Mouse (Mus musculus) ES-CJ7 (cell line): ENCODE data around the gene Trim29.

ENCODE experiments used
- DNase-seq: peaks from one replicate; pipeline ENCODE4 v3.0.0; 2011; ENCODE audit warnings: low read depth, low spot score

The Trim29 gene

DNA sequence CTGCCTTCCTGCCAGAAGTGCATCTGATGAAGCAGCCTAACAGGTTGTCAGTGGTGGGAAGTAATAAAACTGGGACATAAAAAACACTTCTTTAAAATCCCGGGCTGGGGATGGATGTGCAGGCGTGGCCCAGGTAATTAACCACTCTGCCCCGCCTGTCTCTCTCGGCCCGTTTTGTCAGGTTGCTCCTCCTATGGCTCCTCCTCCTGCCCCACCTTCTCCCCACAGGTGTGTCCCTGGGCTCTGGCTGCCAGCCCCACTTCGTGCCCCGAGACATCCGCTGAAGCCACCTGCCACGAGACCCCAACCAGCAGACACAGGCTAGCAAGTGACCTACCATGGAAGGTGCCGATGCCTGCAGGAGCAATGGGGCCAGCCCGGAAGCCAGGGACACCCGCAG is at the start of gene Trim29:
Gene Trim29 (plus strand): TSS at position 311 of the 400 bp plus-strand sequence.
- DNase-seq = no peak

DNA sequence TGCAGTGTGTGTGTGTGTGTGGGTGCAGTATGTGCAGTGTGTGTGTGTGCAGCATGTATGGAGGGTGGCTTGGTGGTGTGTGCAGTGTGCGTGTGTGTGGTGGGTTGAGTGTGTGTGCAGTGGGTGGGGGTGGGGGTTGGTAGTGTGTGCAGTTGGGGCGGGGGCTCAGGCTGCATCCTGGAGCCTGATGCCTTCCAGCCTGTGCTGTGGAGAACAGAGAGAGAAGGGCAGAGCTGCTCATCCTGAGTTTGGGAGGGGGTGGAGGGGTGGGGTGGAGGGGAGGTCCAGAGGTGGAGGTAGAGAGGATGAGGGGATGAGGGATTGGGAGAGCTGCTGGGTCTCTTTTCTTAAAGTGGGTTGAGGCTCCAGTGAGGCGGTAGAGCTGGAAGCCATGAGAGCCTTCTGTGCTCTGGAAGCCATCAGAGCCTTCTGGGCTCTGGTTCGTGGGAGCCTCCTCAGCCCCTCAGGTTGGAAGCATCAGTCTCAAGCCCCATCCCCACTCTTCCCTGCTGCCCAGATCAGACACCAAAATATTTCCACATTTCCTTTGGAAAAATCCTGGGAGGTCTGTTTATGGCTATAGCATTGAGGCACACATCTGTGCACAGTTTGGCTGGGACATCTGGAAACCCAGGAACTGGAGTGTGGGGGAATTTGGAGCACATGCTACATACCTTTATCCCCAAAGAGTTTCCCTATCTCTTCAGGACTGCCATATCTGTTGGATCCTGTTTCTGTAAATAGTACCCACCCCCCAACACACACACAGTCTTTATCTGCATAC is 49.3 kb upstream of the Trim29 start:
- DNase-seq = no peak

DNA sequence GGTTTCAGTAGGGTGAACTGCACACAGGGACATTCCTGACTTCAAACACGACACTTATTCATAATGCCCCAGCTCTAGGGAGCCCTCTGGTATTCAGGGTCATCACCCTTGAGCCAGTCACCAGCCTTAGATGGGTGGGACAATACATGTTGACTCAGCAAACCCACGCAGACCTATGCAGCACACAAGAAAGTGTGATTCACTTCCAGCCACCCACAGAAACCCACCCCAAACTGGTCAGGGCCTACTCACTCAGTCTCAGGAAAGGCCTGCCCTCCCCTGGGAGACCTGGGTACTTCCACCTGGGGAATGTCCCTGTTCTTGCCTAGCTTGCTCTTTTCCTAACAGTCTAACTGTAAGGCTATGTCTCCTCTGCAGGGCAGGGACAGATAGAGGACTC is 48.7 kb upstream of the Trim29 start:
- no peak for DNase-seq

DNA sequence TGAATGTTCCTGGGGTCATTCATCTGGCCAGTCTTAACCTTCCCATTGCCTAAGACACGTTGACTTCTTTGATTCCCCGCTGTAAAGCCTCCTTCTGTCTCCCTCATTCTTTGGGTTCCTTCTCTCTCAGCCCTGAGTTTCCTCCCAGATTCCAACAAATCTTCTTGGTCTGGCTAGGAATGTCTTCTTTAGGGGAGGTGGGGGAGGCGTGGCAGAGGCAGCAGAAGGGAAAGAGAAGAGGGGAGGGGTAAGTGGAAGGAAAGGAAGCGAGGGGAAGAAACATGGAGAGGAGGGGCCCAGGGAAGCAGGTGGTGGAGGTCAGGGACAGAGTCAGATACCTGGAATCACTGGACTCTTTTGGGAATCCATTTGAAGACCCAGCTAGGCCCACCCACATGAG is 48.3 kb upstream of the Trim29 start:
- DNase-seq = no peak

DNA sequence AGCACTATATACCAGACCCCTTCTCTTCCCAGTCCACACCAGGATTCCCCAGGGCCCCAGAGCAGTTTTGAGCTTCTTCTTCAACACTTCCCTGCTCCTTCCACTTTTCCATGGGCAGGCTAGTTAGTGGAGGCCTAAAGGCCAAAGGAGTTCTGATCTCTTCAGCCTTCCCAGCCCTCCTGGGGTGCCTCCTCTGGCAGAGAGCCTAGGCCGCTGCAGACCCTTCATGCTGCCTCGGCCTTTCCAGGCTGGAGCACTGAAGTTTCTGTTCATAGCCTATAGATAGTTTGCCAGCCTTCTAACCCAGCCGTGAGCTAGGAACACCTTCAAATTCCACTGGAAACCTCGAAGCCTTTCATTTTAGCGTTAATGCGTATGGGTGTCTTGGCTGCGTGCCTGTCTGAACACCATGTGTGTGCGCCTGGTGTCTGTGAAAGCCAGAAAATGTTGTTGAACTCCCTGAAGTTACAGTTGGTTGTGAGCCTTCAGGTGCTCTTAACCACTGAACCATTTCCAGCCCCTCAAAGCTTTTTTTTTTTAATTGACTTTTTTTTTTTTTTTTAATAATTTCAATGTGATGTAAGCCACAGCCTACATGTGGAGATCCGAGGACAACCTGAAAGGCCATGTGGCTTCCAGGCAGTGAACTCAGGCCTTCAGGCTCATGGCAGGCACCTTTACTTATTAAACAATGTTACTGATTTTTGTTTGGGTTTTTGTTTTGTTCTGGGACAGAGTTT is 47.7 kb upstream of the Trim29 start:
- DNase-seq = no peak

DNA sequence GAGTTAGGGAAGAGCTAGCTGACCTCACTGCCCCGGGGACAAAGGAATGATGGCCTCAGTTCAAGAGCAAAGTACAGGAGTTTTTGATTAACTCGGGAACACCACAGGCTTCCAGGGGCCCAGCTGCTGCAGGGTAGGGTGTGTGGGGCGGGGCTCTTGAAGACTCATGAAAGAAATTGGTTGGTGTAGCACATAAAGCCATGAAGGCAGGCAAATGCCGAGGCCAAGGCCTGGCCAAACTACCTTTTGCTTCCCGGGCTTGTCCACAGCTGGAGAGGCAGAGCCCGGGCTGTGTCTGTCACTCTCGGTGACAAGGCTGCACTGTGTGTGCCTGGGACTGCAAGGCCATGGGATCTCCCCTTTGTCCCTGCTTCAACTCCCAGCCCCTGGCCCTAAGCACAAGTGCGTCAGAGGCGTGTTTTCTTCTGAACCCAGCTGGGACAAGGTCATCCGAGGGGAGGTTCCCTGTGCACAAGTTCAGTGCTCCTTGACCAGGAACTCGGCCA is 46.6 kb upstream of the Trim29 start:
- DNase-seq = peak; percentile 71

DNA sequence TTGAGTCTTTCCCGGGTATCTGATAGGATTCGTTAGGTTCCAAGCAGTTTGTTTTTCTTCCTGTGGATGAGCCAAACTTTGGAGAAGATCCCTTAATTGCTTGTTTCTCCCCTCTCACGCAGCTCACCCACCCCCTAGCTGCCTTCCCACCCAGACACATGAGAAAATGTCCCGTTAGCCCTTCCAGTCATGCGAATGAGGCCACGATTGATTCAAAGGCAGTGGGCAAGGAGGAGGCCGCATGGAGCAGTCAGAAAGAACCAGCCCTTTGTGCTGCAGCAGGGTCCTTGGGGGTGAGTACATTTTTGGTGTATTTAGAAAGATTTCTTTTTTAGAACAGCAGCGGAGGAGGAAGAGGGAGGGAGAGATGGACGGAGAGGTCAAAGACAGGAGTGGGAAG is 45.5 kb upstream of the Trim29 start:
- DNase-seq = no peak

DNA sequence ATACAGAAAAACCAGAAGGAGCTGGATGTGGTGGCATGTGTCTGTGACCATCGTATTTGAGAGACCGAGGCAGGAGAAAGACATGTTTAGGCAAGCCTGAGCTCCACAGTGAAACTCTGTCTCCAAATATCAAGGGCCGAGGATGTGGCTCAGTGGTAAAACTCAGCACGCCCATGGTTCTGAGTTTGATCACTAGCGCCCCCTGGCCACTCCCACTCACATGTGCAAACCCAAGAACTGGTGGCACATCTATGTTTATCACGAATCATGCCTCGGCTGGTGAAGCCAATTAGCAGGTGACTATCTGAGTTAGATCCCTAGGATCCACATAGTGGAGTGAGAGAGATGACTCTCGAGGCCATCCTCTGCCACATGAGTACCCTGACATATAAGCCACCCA is 43.3 kb upstream of the Trim29 start:
- peak; percentile 71 for DNase-seq

DNA sequence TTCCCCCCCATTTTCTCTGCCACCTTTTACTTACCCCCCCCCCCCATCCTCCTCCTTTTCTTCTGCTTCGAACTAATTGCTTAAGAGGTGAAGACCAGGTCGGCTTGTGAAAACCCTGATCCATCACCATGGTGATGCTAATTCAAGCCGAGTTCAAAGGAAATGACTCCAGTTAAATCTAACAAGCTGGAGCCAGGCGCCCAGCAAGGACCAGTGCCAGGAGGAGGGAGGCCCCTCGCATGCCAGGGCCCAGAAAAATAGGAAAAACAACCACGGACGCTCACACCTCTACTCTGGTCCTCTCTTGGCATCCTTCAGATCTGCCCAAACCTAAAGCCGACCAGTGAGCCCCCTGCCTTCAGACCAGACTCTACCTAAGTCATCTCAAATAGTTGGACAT is 41.5 kb upstream of the Trim29 start:
- peak; percentile 66 for DNase-seq

DNA sequence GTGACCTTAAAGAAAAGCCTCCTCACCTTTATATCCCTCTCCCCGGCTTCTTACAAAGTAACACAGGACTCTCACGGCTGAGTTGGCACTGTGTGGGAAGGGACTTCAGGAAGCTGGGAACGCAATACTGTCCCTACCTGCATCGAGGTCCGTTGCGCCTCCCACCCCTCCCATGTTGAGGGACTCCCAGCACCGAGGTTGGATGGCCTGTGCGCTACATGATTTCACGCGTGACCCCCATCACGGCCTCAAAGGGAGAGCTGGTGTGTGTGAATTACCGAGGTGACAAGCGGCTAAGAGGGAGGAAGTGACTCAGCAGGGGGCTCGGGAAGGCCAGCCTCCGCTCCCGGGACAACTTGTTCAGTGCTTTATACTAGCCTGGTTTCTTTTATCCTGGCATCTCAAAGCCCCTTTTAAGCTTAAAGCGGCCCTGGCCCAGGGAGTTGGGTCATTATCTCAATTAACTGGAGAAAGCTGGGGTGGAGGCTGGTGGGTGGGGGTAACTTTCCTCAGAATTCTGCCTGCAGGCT is 39.9 kb upstream of the Trim29 start:
- peak; percentile 45 for DNase-seq

DNA sequence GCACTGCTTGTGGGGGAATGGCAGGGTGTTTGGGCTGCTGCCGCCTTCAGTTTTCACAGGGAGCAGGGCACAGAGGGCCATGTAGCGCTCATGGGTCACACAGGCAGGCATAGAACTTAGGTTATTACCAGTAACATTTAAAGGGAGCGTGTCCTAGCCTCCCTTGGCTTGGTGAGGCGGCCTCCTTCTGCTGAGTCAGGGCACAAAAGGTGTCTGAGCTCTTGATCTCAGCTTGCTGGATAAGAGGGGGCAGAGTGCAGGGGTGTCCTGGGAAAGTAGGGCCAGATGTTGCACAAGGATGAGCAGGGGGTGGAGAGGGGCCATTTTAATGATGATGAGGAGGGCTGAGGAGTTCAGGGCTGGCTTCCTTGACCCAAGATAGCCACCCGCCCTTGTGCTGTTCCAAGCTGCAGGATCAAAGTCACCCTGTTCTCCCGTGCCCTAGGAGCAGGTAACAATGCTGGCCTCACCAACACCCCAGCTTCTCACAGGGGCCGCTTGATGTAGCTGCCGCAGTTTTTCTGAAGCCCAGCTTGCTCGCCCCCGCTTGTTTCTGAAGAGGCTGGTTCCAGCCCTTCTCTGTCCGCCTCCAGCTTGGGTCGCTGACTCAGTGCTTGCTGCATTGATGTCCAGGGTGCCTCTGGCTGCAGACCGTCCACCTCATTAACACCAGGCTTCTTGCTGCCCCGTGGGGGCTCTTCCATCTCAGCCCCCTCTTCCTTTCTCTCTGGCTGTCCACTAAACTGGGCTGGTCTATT is 38.7 kb upstream of the Trim29 start:
- DNase-seq = no peak

DNA sequence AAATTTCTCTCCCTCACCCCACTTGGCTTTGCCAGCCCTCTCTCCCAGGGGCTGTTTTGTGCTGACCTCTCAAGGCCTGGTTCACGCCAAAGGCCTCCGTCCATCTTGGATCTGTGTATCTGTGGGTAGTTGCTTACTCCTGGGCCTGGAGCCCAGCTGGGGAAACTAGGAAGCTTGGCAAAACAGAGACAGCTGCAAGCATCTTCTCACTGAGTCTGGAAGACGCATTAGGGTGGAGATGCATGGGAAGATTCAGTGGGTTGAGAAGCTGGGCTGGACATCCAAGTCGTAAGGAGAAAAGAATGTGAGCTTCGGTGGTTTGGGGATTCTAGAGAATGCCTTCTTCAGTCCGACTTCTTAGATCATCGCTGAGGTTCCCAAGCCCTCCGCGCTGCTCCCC is 36.9 kb upstream of the Trim29 start:
- no peak for DNase-seq

DNA sequence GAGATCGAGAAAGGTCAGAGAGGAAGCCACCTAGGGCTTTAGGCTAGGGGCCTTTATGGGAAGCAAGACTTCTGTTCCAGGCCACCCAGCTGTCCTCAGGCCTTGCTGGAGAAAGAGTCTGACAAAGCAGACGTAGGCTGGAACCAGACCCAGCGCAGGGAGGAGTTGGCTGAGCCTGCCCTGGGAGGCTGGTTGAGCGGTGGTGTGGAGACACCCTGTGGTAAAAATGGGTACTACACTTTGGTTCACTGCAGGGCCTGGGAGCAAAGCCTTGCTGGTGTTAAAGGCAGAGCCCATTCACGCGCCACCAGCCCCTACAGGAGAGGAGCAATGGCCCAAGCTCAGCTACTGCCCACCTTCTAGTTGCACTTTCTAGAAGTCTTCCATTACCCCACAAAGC is 26.4 kb upstream of the Trim29 start:
- DNase-seq = peak; percentile 86

DNA sequence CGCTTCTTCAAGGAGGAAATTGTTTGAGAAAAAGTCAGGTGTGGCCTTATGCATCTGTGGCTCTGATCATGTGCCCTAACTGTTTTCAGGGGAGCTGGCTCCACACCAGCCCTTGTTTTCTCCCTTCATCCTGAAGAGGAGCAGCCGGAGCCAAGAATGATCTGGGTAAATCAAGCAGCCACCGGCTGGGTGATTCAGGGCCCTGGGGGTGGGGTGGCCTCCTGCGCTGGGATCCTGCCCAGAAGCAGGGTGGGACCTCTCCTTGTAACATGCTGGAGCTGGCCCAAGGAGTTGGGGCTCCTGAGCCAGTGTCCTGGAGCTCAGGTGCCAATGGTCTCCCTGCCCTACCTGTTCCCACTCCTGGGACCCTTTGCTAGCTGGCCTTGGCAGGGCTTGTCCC is 25.4 kb upstream of the Trim29 start:
- DNase-seq = no peak

DNA sequence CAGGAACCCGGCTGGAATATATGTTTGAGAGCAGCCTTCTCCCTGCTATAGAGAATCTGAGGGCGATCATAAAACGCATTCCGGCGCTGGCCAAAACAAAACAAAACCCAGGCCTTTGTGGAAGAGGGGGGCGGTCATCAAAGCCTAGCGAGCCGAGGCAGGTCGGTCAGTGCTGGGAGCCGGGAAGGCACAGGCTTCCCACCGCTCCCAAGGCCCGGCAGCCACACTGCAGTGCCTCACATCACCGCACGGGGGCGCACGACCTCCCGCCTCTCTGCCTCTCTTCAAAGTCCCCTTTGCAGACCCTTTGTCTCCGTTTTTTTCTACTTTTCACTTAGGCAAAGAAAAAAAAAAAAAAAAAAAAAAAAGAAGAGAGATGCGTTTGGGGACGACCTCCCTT is 23.8 kb upstream of the Trim29 start:
- peak; percentile 67 for DNase-seq

DNA sequence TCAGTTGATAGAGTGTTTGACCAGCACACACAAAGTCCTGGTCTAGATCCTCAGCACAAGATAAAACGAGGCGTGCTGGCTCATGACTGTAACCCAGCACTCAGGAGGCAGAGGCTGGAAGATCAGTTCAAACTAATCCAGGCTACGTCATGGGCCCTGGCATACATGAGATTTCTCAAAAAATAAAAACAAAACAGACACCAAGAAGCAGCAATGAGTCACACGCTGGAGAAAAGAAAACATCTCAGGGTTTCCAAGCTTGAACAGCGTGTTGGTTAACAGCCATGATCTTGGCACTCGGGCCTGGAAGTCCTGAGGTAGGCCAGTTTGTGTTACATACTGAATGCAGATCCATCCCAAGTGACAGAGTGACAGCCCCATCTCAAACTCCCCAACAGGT is 17.6 kb upstream of the Trim29 start:
- no peak for DNase-seq

DNA sequence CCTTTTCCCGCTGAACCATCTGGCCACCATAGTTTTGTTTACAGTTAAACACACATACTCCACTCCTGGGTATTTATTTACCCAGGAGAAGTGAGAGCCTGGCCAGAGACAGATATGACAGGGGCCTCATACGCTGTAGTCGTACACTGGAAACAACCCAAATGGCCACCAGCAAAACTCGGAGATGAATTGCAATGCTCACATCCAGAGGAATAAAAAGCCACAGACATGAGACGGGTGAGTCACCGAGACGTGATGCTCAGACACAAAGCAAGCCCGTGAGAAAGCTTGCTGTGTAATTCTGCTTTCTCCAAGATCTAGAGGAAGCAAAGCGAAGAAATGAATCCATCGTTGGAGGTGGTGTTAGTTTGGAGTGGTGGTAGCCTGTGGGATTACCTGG is 10.3 kb upstream of the Trim29 start:
- DNase-seq = no peak

DNA sequence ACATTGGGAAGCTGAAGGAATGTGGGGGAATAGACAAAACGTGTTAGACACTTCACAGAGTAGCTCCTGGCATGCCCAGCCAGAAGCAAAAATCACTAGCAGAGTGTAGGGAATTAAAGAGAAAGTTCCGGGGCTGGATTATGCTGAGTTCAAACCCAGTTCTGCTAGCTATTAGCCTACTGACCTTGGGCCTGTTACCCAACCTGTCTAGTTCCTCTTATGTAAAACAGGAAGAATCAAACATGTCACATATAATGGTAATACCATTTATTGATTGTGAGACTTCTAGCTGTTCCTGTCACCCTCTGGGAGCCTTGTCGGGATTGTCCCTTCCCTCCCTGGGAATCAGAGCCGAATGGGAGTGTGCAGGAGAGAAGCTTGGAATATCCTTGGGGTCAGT is 7.7 kb upstream of the Trim29 start:
- DNase-seq = no peak

DNA sequence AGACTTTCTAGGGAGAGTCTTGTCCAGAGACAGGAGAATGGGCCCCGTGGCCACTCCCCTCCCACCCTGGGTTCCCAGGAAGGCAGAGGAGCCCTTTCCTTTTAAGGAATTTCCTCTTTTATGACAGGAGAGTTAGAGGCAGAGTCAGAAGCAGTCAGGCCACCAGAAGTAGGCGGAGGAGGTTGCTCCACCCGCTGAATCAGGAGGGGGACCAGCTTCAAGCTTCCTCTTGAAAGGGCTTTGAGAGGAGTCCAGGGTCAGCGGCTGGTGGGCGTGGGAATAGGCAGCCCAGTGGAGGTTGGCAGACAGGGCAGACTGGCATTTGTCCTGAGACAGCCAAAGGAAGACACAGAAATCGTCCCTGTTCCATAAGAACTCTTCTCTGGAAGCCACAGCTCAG is 4.8 kb upstream of the Trim29 start:
- no peak for DNase-seq

DNA sequence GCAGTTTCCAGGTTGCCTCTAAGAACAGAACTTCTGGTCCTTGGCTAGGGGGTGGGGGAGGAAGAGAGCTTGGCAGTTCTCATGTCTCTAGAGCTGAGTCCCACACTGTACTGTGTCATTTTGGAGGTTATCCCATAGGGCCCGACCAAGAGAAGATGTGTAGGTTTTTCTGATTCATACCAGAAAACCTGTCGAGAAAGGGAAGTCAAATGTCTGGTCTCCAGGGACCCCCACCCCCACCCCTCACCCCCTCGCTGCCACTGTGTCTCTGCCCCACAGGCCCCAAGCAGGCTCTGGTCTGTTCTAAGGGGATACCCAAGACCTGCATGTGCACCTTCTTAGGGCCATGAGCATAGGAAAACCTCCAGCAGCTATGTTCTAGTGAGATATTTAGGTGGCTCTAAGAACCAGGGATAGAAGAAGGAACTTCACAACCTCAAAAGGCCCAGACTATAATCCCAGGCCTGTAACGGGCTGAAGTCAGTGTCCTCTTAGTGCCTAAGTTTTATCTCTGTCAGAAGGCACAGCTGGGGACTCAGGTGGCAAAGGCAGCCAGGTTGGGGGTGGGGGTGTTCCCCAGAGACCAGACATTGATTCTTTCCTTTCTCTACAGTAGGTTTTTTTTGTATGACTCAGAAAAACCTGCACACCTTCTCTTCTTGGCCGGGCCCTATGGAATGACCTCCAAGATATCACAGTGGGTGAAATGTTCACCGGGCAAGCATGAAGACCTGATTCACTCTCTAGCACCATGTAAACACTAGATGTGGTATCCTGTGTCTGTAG is 1.4 kb upstream of the Trim29 start:
- no peak for DNase-seq

DNA sequence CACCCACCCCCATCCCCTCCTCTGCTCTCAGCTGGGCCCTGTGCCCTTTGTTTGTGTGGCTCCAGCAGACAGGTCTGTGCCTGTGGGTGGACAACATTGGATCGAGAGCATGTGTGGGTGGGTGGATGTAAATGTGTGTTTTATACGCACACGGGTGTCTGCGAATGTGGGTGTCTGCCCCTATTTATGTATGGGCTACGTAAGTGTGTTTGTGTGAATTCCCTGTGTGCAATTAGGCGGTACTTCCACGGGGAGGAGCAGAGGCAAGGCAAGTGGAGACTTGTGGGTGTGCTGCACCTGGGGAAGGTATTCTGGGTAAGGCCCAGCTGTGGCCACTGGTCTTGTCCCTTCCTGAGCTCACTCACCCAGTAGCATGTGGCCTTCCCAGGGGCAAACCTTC is 1.5 kb downstream of the Trim29 start:
- no peak for DNase-seq
